Mouse (Mus musculus): Measurements from ENCODE around the gene Foxp4.

The Foxp4 gene

GRCm38 (mm10) chr17:47924383-47925339, at the start of gene Foxp4:
TSS of gene Foxp4 (minus strand) at chr17:47924645.
- DNase-seq (ENCODE audit: low spot score in 2 of 2), result peak; percentile 73 to 76

- peak; percentile 19 to 28 for DNase-seq (ENCODE audit: low spot score in 2 of 2)
Observed at GRCm38 (mm10) chr17:47973563-47974472, 49.4 kb upstream of the Foxp4 start.

- no peak for DNase-seq (ENCODE audit: low spot score in 2 of 2)
Observed at GRCm38 (mm10) chr17:47965885-47966505, 41.5 kb upstream of the Foxp4 start.

GRCm38 (mm10) chr17:47958046-47958790, 33.8 kb upstream of the Foxp4 start:
- no peak for DNase-seq (ENCODE audit: low spot score in 2 of 2)

- DNase-seq (ENCODE audit: low spot score in 2 of 2), result no peak
Observed at GRCm38 (mm10) chr17:47956486-47956885, 32.0 kb upstream of the Foxp4 start.

- DNase-seq (ENCODE audit: low spot score in 2 of 2), result no peak
Observed at GRCm38 (mm10) chr17:47955054-47955741, 30.8 kb upstream of the Foxp4 start.

- DNase-seq (ENCODE audit: low spot score in 2 of 2), result no peak
Observed at GRCm38 (mm10) chr17:47953231-47953630, 28.8 kb upstream of the Foxp4 start.

GRCm38 (mm10) chr17:47952368-47953081, 28.1 kb upstream of the Foxp4 start:
- no peak for DNase-seq (ENCODE audit: low spot score in 2 of 2)

- DNase-seq (ENCODE audit: low spot score in 2 of 2), result no peak
Observed at GRCm38 (mm10) chr17:47951452-47951851, 27.0 kb upstream of the Foxp4 start.

GRCm38 (mm10) chr17:47950831-47951230, 26.4 kb upstream of the Foxp4 start:
- DNase-seq (ENCODE audit: low spot score in 2 of 2), result no peak

- DNase-seq (ENCODE audit: low spot score in 2 of 2), result no peak
Observed at GRCm38 (mm10) chr17:47949441-47949840, 25.0 kb upstream of the Foxp4 start.

GRCm38 (mm10) chr17:47948753-47949152, 24.3 kb upstream of the Foxp4 start:
- DNase-seq (ENCODE audit: low spot score in 2 of 2), result no peak

- DNase-seq (ENCODE audit: low spot score in 2 of 2), result no peak
Observed at GRCm38 (mm10) chr17:47946921-47947420, 22.5 kb upstream of the Foxp4 start.

- no peak for DNase-seq (ENCODE audit: low spot score in 2 of 2)
Observed at GRCm38 (mm10) chr17:47946111-47946510, 21.7 kb upstream of the Foxp4 start.

- DNase-seq (ENCODE audit: low spot score in 2 of 2), result no peak
Observed at GRCm38 (mm10) chr17:47943103-47943870, 18.8 kb upstream of the Foxp4 start.

GRCm38 (mm10) chr17:47942008-47942407, 17.6 kb upstream of the Foxp4 start:
- DNase-seq (ENCODE audit: low spot score in 2 of 2), result no peak

- DNase-seq (ENCODE audit: low spot score in 2 of 2), result no peak
Observed at GRCm38 (mm10) chr17:47938839-47939238, 14.4 kb upstream of the Foxp4 start.

- DNase-seq (ENCODE audit: low spot score in 2 of 2), result no peak
Observed at GRCm38 (mm10) chr17:47937926-47938600, 13.6 kb upstream of the Foxp4 start.

Data from frontal cortex, postnatal 36 days (tissue).